Mouse (Mus musculus): ENCODE results near the gene Tinag.
"Not testable (repeated sequence)": the region's sequence is repeated elsewhere in the genome, so short reads cannot be mapped to it uniquely, and the experiment has no call there.

The Tinag gene

DNA sequence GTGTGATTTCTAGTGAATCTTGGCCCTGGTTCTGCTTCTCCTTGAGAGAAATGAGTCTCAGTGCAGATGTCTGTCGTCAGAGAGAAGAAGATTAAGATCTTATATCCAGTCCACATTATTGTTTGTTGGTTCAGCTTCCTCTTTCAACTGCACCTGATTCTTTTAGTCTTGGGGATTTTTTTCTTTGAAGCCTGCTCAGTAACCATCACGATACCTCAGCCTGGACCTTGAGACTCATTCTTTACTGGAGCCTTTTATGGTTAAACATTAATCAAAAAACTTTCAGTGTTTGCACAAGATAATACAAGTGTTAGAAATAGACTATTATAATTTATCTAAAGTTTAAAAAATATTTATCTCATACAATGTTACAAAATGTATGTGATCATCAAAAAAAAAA is at the start of gene Tinag:
Gene Tinag, minus strand, starts transcription at position 210 of the 400 bp plus-strand sequence.
- in situ Hi-C loops (cut with MboI; ENCODE audit: low sequenced_read_pairs), result no loop called here

DNA sequence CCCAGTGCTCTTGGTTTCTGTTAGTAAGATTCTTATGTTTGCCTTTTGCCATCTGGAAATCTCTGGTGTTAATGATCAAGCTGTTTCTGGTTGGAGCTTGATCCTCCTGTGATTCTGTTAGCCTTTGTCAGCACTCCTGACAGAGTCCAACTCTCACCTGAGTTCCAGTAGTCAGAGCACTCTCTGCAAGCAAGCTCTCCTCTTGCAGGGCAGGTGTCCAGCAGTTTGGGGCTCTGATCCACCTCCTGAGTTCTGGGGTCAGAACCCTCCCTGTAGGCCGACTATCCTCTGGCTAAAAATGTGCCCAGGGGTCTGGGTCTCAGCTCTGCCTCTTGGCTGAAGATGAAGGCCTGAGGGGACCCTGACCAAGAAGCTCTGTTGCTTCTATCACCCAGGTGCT is 37.6 kb upstream of the Tinag start:
- in situ Hi-C loops (cut with MboI; ENCODE audit: low sequenced_read_pairs), result not testable (repeated sequence)

DNA sequence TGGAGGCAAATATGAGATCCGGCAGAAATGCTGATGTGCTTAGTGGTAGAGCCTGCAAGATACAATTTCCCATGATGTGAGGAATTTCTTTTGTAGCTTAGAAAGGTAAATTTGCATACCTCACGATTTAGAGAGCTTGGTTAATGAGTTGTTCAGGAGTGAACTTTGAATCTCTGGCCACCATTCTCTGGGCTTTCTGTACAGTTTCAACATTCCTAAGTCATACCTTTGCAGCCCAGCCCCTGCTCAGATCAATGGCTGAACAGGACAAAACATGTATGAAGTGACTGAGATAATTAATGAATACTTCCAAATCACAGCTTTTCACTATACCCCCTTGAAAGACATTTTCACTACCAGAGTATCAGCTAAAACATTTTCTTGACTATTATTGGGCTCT is 26.1 kb upstream of the Tinag start:
- in situ Hi-C loops (cut with MboI; ENCODE audit: low sequenced_read_pairs), result no loop called here

DNA sequence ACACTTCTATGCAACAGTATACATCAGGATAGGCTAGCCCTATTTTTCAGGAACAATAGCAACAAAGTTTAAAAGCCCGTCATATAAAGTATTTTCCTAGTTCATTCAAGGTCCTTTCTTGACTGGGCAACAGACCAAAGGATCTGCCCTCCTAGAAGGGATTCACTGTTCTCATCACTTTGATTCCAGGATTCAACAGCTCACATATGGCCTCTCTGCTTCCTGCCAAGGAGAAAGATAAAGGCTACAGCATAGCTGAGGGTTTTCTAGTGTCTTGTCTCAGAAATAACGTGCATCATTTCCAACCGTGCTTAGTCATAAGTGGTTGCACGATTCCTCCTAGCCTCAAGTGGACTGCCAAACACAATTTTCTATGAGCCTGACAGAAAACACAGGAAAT is 11.0 kb upstream of the Tinag start:
- in situ Hi-C loops (cut with MboI; ENCODE audit: low sequenced_read_pairs), result no loop called here

DNA sequence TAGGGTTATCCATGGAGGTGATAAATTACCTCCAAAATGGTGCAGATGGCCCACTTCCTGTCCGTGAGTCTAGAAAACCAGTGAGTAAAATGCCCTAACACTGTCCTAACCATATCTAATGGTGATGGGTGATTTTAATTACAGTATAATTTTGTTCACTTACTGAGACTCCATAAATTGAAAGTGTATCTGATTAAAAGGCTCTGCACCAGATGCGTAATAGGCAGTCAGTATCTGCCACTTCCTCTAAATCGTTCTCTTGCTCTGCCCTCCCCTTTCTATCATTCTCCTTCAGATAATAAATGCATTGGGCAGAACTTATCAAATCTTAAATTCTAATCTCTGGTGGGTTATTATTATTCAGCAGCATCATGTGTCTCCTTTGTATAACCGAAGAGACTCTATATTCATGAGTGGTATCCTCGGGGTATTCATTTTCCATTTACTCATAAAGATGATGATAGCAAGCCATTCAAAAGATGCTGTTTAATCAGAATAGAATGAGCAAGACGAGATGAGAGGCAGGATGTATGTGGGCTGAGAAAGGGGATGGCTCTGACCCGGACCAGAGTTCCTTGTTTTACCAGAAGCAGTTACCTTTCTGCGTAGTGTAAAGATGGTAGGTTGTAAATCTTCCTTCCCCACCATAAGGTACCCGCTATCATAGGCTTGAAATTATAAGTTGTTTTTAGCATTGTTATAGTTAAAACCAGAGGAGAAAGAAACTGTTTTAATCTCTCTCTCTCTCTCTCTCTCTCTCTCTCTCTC is 9.0 kb upstream of the Tinag start:
- in situ Hi-C loops (cut with MboI; ENCODE audit: low sequenced_read_pairs), result no loop called here

DNA sequence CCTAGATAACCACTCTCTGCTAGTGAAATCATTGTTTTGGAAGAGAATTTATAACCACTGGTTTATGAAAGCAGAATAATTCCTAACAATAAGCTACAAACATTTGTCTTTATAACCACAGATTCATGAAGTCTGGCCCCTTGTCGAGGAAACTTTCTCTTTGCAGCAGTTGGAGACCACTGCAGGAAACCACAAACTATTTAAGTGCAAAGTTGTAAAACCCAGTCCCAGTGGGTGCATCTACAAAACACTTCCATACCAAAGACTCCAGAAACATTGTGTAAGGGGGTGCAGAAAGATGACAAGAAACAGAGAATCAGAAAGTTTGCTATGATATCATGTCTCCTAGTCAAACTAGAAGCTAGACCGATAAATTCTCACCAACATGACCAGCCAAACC is 5.8 kb upstream of the Tinag start:
- in situ Hi-C loops (cut with MboI; ENCODE audit: low sequenced_read_pairs), result no loop called here

DNA sequence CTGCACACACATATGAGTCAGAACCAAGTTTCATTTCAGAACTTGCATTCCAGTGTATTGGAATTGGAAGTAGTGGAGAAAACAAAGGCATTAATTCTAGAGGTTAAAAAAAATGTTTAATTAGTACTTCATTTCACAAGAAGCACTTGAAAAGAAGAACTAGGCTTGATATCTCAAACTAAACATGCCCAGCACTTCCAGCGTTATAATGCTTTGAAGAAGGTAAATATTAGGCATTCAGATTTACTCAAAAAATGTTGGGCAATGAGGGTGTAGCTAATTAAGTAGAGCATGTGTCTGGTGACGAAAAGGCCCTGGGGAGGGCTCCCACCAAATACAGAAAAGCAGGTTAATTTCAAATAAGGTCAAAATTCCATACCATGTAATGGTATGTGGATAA is 4.1 kb upstream of the Tinag start:
- in situ Hi-C loops (cut with MboI; ENCODE audit: low sequenced_read_pairs), result no loop called here

DNA sequence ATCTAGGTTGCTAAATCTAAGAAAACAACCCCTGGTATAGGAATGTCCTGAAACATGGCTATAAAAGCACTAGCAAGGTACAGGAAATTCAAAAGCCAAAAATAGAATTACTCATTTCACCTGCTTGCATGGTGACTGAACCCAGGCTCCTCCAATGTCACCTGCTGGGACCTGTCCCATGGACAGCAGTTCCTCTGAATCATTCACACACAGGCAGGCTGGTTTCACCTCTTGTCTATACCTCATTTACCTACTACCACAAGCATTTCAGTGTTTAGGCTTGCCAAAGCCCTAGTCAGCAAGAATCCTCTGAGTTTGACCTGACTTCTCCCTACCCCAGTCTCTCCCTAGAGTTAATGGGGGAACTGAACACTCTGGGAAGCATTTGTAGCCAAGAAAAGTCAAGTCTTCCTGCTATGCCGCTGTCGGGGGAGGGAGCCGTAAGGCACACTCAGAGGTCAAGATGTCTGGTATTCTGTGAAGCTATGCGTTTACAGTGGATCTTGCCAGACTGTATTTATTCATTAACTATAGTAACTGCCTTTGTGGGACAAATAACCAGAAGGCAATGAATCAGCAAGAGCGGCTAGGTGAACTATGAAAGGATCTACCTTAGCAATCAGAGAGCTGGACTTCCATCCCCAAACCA is 597 bp upstream of the Tinag start:
- in situ Hi-C loops (cut with MboI; ENCODE audit: low sequenced_read_pairs), result no loop called here

DNA sequence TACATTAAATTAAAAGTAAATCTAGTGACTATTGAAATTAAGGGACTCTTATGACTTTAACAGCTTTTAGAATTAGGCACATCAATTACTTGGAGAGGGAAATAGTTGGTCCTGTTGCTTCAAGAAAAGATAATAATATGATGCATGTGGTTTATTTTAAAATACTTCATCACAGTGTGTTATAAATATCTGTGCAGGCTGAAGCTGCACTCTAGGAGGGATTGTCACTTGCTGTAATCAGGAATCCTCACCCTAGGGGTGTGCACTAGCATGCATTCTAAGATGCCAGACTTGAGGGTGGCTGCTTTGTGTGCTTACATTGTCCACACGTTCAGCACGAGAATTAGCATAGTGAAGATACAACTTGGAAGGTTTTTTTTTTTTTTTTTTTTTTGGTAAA is 10.2 kb downstream of the Tinag start:
- in situ Hi-C loops (cut with MboI; ENCODE audit: low sequenced_read_pairs), result no loop called here

DNA sequence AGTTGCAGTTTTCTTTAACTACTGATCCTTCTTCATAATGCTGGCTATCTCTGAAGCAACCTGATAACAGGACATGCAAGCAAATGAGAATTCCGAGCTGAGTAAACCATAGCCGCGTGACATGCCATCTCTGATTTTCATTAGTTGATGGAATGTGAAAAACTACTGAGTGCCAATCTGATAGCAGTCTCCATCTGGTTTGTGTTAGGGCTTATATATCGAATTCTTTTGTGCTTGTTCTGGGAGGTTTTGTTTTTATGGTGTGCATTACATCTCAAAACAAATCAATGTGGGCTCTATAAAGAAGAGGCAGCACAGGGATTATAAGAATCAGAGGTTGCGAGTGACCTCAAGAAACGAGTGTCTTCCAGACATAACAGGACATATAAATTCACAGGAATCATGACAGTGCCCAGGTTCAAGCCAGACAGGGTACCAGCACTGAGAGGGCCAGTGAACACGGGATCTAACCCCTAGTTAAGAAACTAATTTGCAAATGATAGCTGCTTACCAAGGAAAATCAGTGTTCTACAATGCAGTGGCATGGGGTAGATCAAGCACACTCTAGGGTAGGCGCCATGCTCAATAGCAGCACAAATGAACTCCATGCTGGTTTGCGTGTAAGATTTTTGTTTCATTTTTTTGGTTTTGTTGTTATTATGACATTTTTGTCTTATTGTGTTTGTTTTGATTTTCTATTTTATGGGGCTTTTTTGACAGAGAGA is 13.0 kb downstream of the Tinag start:
- in situ Hi-C loops (cut with MboI; ENCODE audit: low sequenced_read_pairs), result no loop called here

DNA sequence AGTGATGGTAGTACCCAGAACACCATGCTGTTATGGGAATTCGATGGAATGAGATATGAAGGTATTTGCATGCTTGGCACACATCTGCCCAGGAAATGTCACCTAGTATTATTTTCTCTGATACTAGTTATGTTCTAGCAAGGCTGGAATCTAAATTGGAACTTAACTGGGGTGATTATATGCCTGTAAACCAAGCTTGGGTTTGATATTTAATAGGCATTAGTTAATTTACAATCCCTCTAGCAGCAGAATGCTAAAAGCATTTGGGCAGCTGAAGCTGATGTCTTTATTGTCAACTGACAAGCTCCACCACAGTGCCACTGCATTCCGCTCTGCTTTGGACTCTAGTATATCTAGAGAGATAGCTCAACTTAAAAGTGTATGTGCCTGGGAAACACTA is 20.3 kb downstream of the Tinag start:
- in situ Hi-C loops (cut with MboI; ENCODE audit: low sequenced_read_pairs), result no loop called here

DNA sequence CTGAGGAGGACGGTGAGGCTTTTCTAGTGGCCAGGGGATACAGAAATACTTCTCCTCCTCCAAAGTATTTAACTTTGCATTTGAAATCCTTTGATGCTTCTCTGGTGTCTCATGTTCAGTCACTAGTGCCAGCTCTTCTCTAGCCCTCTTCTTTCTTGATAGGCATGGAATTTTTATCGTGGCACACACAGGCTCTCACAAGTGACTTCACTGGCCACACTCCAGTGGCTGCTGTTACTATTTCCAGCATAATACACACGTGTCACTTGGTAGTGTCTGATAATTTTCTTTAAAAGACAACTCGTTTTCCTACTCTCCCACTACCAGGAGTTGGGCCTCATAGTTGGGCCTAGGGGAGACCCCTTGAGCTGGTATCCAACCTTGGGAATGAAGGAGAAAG is 26.7 kb downstream of the Tinag start:
- in situ Hi-C loops (cut with MboI; ENCODE audit: low sequenced_read_pairs), result no loop called here

DNA sequence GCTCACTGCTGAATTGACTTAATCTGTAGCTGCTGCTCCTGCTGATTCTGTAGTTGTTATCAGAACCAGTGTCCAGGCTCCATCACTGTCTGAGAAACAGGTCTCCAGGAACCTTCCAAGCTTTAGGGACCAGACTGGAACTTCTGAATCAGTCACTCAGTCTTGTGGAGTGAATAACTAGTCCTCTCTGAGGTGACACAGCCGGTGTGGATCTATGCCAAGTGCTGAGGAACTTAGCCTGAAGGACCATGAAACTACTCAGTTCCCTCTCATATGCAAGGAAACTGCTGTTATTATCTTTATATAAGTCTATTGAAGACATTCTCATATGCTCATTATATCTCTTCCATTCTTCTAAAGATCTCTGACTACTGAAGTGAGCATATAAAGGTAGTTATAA is 49.6 kb downstream of the Tinag start:
- in situ Hi-C loops (cut with MboI; ENCODE audit: low sequenced_read_pairs), result no loop called here

DNA sequence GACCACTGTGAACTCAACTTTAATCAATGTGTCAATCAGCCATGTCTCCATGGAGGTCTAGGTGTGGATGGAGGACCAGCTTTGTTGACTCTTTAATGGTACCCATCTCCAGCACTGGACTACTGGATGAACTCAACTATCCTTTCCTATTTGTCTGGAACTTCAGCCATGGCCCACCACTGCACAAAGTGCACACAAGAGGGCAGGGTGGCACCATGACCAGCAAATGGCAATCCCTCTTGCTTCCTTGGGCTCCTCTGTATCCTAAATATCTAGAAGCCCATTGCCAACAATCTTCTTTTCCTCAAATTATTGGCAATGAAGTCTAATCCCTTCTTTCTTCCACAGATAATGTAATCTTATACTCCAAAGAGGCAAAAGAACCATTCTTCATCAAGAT is 55.6 kb downstream of the Tinag start:
- in situ Hi-C loops (cut with MboI; ENCODE audit: low sequenced_read_pairs), result no loop called here

DNA sequence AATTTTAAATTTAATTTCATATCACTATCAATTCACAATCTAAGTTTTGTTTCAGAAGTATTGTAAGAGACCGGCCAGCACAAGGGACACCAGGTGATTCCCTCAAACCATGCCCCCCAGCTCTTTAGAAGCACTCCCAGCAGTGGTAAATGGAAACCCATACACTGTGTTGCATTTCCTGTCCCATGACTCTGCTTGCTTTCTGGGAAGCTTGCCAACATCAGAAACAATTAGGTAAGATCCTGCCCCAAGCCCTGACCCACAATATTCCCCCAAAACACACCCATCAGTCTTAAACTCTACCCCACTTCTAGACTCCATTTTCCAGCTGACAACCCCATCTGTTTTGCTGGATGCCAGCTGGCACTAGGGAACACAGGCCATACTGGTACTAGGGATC is 110.8 kb downstream of the Tinag start:
- in situ Hi-C loops (cut with MboI; ENCODE audit: low sequenced_read_pairs), result no loop called here

DNA sequence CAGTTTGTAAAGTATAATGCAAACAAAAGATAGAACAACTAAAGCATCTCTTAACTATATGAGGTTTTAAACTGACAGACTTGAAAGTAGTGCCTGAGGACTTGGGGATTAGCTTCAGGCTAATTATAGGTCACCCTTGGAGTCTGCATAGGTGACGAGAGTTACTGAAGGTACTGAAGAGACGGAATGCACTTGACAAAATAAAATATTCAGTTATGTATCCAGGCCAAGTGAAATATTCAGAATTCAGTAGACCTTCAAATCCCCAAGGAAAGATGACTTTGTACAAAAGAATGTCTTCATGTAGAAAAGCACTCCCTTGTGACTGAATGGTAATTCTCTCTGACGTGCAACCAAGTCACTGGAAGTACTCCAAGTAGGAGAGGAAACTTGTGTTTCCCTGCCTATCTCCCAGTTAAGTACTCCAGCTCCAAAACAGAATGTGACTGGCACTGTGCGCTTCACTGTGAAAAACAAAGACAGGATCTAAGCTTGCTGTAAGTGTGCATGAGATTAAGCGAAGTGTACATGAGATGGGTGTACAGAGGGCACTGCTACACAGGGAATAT is 130.4 kb downstream of the Tinag start:
- in situ Hi-C loops (cut with MboI; ENCODE audit: low sequenced_read_pairs), result no loop called here

All from CH12F3 (cell line).